Mouse (Mus musculus) urinary bladder, postnatal 10 days (tissue): Measurements from ENCODE around the gene Nfkbiz.

Source experiments
- DNase-seq: peaks from one replicate; pipeline ENCODE4 v3.0.0; 2022; ENCODE audit warnings: low spot score

Gene Nfkbiz

GRCm38 (mm10) chr16:55801629-55802028 lies 37.1 kb downstream of the Nfkbiz start:
- DNase-seq = no peak

GRCm38 (mm10) chr16:55798845-55799244 lies 39.9 kb downstream of the Nfkbiz start:
- DNase-seq = no peak

- no peak for DNase-seq
These were observed 48.4 kb downstream of the Nfkbiz start for GRCm38 (mm10) chr16:55790326-55790725.

GRCm38 (mm10) chr16:55789291-55789690 lies 49.4 kb downstream of the Nfkbiz start:
- no peak for DNase-seq

GRCm38 (mm10) chr16:55788671-55789070 lies 50.0 kb downstream of the Nfkbiz start:
- DNase-seq = no peak

GRCm38 (mm10) chr16:55787385-55788072 lies 51.2 kb downstream of the Nfkbiz start:
- DNase-seq = no peak

GRCm38 (mm10) chr16:55784379-55784778 lies 54.3 kb downstream of the Nfkbiz start:
- DNase-seq = no peak

- DNase-seq = no peak
These were observed 54.8 kb downstream of the Nfkbiz start for GRCm38 (mm10) chr16:55783923-55784322.

- no peak for DNase-seq
These were observed 55.8 kb downstream of the Nfkbiz start for GRCm38 (mm10) chr16:55782911-55783310.

GRCm38 (mm10) chr16:55781809-55782208 lies 56.9 kb downstream of the Nfkbiz start:
- no peak for DNase-seq

- DNase-seq = no peak
These were observed 57.6 kb downstream of the Nfkbiz start for GRCm38 (mm10) chr16:55780958-55781558.

GRCm38 (mm10) chr16:55776329-55776728 lies 62.4 kb downstream of the Nfkbiz start:
- DNase-seq = no peak

- DNase-seq = no peak
These were observed 68.5 kb downstream of the Nfkbiz start for GRCm38 (mm10) chr16:55770247-55770646.
